Mouse (Mus musculus): ENCODE data around the gene Gm20388.

DNA sequence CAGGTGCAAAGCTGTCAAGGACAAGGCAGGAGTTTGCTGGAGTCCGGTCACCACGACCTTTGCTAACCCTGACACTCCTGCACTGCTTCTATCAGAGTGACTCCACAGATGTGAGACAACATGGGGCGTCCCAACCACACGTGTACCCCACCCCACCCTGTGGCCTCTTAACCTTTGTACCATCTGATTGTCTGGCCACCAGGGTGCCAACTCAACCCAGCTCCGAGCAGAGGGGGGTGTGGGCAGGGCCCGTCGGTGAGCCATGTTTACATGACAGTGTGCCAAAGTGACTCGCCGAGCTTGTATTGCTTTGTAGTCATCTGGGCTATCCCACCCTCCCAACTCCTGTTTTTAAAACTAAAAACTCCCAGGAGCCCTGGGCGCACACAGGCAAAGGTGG is 4434.5 kb downstream of the Gm20388 start:
- TF ChIP-seq CTCF (IDR thresholded peaks at IDR 0.05; ENCODE audit: low read depth) (no peak), EP300 (IDR thresholded peaks at IDR 0.05; ENCODE audit: low read depth) (no peak)
